Mouse (Mus musculus) lung, adult 2 months (tissue): Measurements from ENCODE around the gene Avp.

Experiments
- CTCF ChIP-seq: fragments of 200-500 bp; IDR thresholded peaks from 2 replicates; pipeline ENCODE4 v1.5.1; 2011; ENCODE audit warnings: mild to moderate bottlenecking, low read length, control low read depth; ENCODE audit not compliant: insufficient read depth
- POLR2A ChIP-seq: fragments of 200-500 bp; IDR thresholded peaks from 2 replicates; pipeline ENCODE4 v1.6.1; 2011; ENCODE audit warnings: low read depth, mild to moderate bottlenecking, control low read depth, low read length, borderline replicate concordance; ENCODE audit errors: extremely low read depth

DNA sequence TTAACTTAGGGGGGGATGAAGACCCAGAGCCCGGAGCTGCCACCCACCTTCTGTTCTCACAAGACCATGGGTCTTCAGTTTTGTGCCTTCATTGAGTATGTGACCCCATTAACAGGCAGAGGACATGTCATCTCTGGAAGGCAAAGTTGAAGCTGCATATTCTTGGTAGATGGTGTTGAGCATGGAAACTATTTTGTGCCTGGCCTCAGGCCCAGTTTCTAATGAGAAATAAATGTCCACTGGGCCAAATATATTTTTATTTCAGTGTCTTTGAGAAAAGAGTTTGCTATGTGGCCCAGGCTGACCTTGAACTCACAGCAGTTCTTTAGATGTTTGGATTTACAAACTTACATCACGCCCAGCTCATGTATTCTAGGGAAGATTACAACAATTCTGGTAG lies 7.4 kb upstream of the Avp start:
- no peak for TF ChIP-seq CTCF
- TF ChIP-seq POLR2A = no peak
